Mouse (Mus musculus) cortical plate, adult 2 months (tissue): ENCODE measurements around the gene Nfya. TPM values are rescaled to one million over a fixed set of nuclear protein-coding genes. Genes with fewer than 3 reads are reported as not detected.

Source experiments
- H3K27ac ChIP-seq: fragments of 200-500 bp; 2 replicates; pipeline ENCODE4 v1.5.1; 2012; ENCODE audit warnings: low read length, control low read depth, inconsistent platforms; ENCODE audit not compliant: insufficient read depth
- H3K4me1 ChIP-seq: fragments of 200-500 bp; 2 replicates; pipeline ENCODE4 v1.6.1; 2011; ENCODE audit warnings: low read length; ENCODE audit not compliant: control insufficient read depth, insufficient read depth
- H3K4me3 ChIP-seq: fragments of 200-500 bp; 2 replicates; pipeline ENCODE4 v1.5.1; 2011; ENCODE audit warnings: mild to moderate bottlenecking, low read length, control low read depth; ENCODE audit not compliant: insufficient read depth
- CTCF ChIP-seq: fragments of 200-500 bp; IDR thresholded peaks from 2 replicates; pipeline ENCODE4 v1.5.1; 2011; ENCODE audit warnings: mild to moderate bottlenecking, control low read depth, low read length; ENCODE audit not compliant: insufficient read depth; ENCODE audit errors: extremely low read depth
- POLR2A ChIP-seq: fragments of 200-500 bp; IDR thresholded peaks from 2 replicates; pipeline ENCODE4 v1.6.1; 2011; ENCODE audit warnings: mild to moderate bottlenecking, low read length, control low read depth; ENCODE audit not compliant: insufficient read depth; ENCODE audit errors: extremely low read depth
- polyA plus RNA-seq: library from polyadenylated mRNA; depleted of rRNA; stranded (reverse); fragments of >200 nt; gene quantifications from 2 replicates; pipeline ENCODE4 v1.2.3, GENCODE M21; 2012

Gene Nfya
- polyA plus RNA-seq, 1 experiment = 26.1 TPM

DNA sequence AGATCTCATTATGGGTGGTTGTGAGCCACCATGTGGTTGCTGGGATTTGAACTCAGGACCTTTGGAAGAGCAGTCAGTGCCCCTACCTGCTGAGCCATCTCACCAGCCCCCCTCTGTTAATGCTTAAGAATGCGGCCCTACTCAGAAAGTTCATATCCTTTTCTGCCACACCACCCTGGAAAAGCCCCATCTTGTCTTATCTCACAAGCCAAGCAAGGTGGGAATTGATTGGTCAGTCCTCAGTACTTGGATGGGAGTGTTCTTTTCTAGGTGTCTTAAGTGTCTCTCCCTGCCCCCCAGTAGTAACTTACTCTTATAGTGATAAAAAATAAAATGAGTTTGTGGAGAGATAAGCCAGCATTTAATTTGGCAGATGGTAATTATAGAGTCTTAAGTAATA lies 5.0 kb downstream of the Nfya start:
- Histone ChIP-seq H3K4me1 (peaks cover 2% of the 10 kb centered on the region; the same call in 1 of the 2 replicates), H3K27ac (no peak overlapping the region), H3K4me3 (no peak overlapping the region)
- TF ChIP-seq POLR2A = no peak

DNA sequence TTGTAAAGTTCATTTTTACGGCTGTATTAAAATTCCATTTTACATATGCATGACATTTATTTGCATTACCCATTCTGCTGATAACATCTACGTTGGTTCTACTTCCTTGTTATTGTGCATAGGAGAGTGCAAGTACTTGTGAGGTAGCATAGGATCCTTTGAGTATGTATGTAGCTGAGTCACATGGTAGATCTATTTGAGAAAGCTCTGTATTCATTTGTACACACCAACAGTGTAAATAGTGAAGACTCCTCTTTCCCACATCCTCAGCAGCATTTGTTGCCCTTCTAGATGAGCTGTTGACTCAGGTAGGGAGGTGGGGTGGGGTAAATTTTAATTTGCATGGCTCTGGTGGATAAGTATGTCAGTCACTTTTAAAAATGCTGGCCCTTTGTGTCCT lies 5.9 kb downstream of the Nfya start:
- no peak for TF ChIP-seq CTCF
- Histone ChIP-seq H3K4me1 (peaks cover 2% of the 10 kb centered on the region; the same call in 1 of the 2 replicates), H3K4me3 (no peak overlapping the region), H3K27ac (no peak overlapping the region)

DNA sequence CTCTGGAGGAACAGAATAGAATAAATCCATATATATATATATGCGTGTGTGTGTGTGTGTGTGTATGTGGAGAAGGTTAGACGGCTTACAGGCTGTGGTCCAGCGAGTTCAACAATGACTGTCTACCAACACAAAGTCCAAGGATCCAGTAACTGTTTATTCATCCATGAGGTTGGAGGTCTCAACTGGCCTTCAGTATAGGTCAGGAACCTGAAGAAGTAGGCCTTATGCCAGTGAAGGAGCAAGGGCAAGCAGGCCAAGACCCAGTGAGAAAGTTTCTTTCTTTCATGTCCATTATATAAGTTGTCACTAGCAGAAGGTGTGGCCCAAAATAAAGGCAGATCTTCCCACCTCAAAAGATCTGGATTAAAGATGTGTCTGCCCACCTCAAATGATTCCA lies 7.0 kb downstream of the Nfya start:
- Histone ChIP-seq H3K4me3 (no peak overlapping the region), H3K27ac (no peak overlapping the region), H3K4me1 (peaks cover 2% of the 10 kb centered on the region; the same call in 1 of the 2 replicates)
- TF ChIP-seq POLR2A (no peak), CTCF (no peak)

DNA sequence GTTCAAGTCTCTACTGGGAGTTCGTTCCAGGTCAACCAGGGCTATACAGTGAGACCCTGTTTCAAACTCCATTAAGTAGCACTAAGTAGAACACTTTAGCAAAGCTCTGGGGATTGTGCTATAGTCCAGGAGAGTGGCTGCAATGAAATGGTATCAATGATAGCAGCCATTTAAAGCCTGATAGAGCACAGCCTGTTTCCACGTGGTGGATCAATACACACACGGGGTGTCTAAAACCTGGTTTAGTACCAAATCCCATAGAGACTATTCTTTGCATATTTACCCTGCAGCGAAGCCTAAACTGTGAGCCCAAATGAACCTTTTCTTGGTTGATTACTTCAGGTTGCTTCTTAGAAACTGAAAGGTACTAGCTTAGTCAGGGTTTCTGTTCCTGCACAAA lies 8.0 kb downstream of the Nfya start:
- no peak overlapping the region for H3K27ac ChIP-seq
- TF ChIP-seq POLR2A (no peak), CTCF (no peak)
- H3K4me1 ChIP-seq = no peaks in the 10 kb centered on the region
- no peak overlapping the region for H3K4me3 ChIP-seq

DNA sequence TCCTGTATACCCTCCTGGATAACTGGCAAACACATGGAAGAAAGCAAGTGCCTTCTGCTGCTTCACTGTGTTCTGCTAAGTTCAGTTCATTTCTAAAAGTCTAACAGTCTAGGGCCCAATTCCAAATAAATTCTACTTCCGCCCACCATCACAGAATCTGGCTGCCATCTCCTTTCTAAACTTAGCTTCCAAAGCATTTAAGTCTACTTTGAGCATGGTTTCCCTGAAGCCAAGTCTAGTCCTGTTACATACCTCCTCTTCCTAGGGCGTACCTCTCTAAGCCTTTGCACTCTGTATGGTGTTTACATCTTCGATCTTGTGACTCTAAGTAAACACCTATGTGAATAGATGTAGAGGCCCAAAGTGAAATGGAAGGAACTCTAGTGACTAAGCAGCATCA lies 17.1 kb downstream of the Nfya start:
- TF ChIP-seq POLR2A (no peak), CTCF (no peak)
- peak overlapping the region; percentile 74 for H3K27ac ChIP-seq
- H3K4me3 ChIP-seq = no peak overlapping the region
- peaks cover 7% of the 10 kb centered on the region for H3K4me1 ChIP-seq

DNA sequence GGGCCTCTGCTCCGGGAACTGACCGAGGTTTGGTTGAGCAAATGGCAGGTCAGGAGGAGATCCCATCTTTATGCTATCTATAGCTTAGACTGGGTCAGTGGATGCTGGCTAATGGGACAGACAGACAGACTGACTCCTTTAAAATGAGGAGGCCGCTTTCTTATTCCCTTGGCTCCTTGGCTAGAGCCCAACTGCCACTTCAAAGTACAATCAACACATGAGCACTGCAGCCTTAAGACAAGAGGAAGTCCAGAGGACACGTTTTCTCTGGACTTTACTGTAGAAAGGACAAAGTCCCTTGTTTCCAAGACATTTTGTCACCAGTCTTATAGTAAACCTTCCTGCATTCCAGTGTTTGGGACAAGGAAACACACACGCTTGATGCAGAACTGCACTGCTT lies 18.3 kb downstream of the Nfya start:
- TF ChIP-seq CTCF = no peak
- TF ChIP-seq POLR2A = no peak
- Histone ChIP-seq H3K4me1 (peaks cover 7% of the 10 kb centered on the region), H3K27ac (no peak overlapping the region), H3K4me3 (no peak overlapping the region)

DNA sequence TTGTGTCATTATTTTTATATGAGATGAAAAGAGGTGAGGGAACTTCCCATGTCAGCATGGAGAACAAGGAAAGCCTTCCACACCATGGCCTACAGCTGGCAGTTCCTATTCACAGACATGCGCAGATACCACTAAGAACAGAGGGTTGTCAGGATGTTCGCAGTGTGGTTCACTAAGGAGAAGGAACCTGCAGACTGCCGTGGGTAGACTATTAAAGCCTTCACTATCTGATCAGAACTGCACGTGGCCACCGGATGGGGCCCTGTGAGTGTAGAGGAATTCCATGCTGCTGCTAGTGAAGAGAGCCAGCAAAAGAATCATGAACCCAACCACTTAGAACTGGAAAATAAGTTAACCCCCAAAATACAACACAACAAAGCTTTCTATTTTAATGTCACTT lies 20.3 kb downstream of the Nfya start:
- Histone ChIP-seq H3K4me1 (peaks cover 7% of the 10 kb centered on the region), H3K4me3 (no peak overlapping the region), H3K27ac (no peak overlapping the region)
- TF ChIP-seq CTCF = no peak
- TF ChIP-seq POLR2A = no peak

DNA sequence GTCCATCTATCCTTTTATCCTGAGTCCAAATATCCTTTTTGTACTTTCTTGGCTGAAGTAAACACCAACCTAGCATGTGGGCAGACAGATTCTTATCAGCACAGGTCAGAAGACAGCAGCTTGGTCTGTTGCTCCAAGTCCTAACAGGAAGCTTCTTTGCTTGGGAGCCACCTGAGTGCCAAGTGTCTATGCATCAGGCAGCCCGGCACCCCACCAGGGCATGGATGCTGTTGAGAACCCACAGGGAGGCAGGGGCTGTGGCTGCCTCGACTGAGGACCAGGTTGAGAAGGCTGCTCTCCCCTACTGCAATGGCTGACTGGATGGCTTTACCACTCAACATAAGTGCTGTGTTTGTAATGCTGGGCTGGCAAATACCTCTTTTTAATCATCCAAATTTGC lies 21.0 kb downstream of the Nfya start:
- H3K4me3 ChIP-seq = no peak overlapping the region
- TF ChIP-seq POLR2A (no peak), CTCF (no peak)
- H3K27ac ChIP-seq = no peak overlapping the region
- H3K4me1 ChIP-seq = peaks cover 7% of the 10 kb centered on the region

DNA sequence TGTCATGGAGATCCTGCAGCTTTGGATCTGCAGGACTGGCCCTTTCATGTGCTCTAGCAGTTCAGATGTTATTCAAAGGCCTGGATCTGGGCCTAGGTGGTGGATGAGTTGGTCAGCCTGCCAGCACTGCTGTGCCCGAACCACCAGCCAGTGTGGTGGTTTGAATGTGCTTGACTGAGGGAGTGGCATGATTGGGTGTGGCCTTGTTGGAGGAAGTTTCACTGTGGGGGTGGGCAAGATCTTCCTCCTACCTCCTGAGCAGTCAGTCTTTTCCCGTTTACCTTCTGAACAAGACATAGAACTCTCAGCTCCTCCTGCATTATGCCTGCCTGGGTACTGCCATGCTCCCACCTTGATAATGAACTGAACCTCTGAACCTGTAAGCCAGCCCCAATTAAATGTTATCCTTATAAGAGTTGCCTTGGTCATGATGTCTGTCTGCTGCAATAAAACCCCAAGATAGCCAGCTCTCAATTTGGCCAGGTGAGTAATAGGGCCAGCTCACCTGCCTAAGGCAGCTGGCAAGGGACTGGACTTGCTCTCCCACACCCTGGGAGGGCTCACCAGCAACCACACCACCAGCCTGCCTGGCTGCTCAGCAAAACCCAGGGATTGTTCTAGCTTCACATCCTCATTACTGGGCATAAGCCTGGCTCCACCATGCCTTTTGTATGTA lies 23.8 kb downstream of the Nfya start:
- no peaks in the 10 kb centered on the region for H3K4me1 ChIP-seq
- no peak overlapping the region for H3K4me3 ChIP-seq
- TF ChIP-seq CTCF (no peak), POLR2A (no peak)
- H3K27ac ChIP-seq = no peak overlapping the region

DNA sequence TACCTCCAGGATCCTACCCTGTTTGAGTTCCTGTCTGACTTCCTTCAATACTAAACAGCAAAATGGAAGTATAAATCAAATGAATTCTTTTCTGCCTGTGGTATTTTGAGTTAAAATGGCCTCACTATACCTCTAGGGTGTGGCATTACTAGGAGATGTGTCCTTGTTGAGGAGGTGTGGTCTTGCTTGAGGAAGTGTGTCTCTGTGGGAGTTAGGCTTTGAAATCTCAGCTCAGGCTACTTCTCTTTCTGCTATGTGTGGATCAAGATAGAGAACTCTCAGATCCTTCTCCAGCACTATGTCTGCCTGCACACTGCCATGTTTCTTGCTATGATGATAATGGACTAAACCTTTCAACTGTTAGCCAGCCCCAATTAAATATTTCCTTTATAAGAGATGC lies 30.7 kb downstream of the Nfya start:
- TF ChIP-seq POLR2A = no peak
- Histone ChIP-seq H3K27ac (no peak overlapping the region), H3K4me3 (no peak overlapping the region)

More for the DNA sequence above, 30.7 kb downstream of the Nfya start:
- H3K4me1 ChIP-seq = no peaks in the 10 kb centered on the region; the same call in 1 of the 2 replicates
